Mouse (Mus musculus) cerebellum, adult 2 months (tissue): Measurements from ENCODE around the gene Lck. TPM values are rescaled to one million over a fixed set of nuclear protein-coding genes. Genes with fewer than 3 reads are reported as not detected.

Experiments used
- DNase-seq, 2 experiments: peaks; one replicate each; pipeline ENCODE4 v3.0.0; 2021
- H3K27ac ChIP-seq: fragments of 200-500 bp; 2 replicates; pipeline ENCODE4 v1.5.1; 2012; ENCODE audit warnings: low read length, control low read depth, inconsistent platforms; ENCODE audit not compliant: insufficient read depth
- H3K27me3 ChIP-seq: fragments of 200-500 bp; 2 replicates; pipeline ENCODE4 v1.6.1; 2012; ENCODE audit warnings: inconsistent platforms, mild to moderate bottlenecking, low read length, moderate library complexity; ENCODE audit not compliant: control insufficient read depth, insufficient read depth
- H3K4me1 ChIP-seq: fragments of 200-500 bp; 2 replicates; pipeline ENCODE4 v1.6.1; 2011; ENCODE audit warnings: low read length; ENCODE audit not compliant: control insufficient read depth, insufficient read depth
- H3K4me3 ChIP-seq: fragments of 200-500 bp; replicated peaks from 2 replicates; pipeline ENCODE3; 2011; ENCODE audit warnings: mild to moderate bottlenecking, low read depth, low read length, control low read depth; ENCODE audit not compliant: insufficient read depth
- CTCF ChIP-seq: fragments of 200-500 bp; IDR thresholded peaks from 2 replicates; pipeline ENCODE4 v1.5.1; 2011; ENCODE audit warnings: low read depth, mild to moderate bottlenecking, control low read depth, low read length, moderate library complexity, borderline replicate concordance; ENCODE audit not compliant: insufficient read depth
- POLR2A ChIP-seq: fragments of 200-500 bp; IDR thresholded peaks from 2 replicates; pipeline ENCODE4 v1.6.1; 2011; ENCODE audit warnings: low read length, control low read depth, borderline replicate concordance; ENCODE audit not compliant: insufficient read depth
- WGBS: fragments of 180-500 bp; shearing (Covaris S2); methylation state at CpG from one replicate; pipeline ENCODE4 v1.1.7; 2018; 5-methylcytosine and 5-hydroxymethylcytosine counted together
- polyA plus RNA-seq: library from polyadenylated mRNA; depleted of rRNA; stranded (reverse); fragments of >200 nt; gene quantifications from 2 replicates; pipeline ENCODE4 v1.2.3, GENCODE M21; 2012

The Lck gene
- polyA plus RNA-seq, 1 experiment, result 1.00 TPM

DNA sequence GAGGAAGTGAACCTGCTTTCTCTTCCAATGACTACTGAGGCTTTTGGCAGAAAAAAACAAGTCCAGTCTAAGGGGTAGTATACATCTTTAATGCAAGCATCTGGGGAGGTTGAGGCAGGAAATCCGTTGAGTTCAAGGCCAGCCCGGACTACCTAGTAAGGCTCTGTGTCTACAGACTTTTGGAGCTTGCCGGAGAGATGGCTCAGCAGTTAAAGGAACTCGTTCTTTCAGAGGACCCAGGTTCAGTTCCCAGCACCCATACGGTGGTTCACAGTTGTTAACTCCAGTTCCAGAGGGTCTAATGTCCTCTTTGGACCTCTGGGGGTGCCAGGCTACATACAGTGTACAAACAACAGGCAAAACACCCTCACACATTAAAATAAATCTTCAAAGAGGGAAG lies 44.6 kb upstream of the Lck start:
- DNase-seq, result peak in 1 of 2 experiments; percentile 26
- 96% methylated on average over 5 of the region's 5 CpGs for WGBS
- peak overlapping the region; percentile 62 for H3K4me3 ChIP-seq
- H3K27me3 ChIP-seq, result no peaks in the 10 kb centered on the region
- peak overlapping the region; percentile 90 for H3K27ac ChIP-seq
- TF ChIP-seq POLR2A (no peak), CTCF (no peak)
- H3K4me1 ChIP-seq, result peaks cover 12% of the 10 kb centered on the region

DNA sequence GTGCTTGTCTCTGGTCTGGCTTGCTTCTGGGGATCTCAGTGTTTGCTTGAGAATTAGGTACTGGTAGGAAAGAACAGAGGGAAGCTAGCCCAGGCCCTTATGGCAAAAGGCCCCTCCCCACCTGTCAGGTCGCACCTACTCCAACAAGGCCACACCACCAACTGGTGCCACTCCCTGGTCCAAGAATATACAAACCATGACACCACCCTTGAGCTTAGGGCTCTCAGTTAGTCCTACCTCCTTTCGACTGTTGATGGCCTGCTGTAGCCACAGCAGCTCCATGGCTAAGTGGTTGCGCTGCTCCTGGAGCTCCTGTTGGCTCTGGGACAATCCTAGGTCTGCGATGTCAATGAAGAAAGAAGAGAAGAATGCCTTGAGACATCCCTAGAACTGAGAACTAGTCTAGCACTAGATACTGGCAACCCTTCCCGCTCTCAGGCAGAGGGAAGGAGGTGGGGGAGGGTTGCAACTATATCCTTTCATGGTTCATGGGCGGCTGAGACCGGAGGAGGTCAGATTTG lies 43.7 kb upstream of the Lck start:
- DNase-seq, result no peak
- 91% methylated on average over 7 of the region's 7 CpGs for WGBS
- Histone ChIP-seq H3K4me3 (no peak overlapping the region), H3K27me3 (no peaks in the 10 kb centered on the region), H3K27ac (no peak overlapping the region), H3K4me1 (peaks cover 12% of the 10 kb centered on the region)
- TF ChIP-seq CTCF (no peak), POLR2A (no peak)

DNA sequence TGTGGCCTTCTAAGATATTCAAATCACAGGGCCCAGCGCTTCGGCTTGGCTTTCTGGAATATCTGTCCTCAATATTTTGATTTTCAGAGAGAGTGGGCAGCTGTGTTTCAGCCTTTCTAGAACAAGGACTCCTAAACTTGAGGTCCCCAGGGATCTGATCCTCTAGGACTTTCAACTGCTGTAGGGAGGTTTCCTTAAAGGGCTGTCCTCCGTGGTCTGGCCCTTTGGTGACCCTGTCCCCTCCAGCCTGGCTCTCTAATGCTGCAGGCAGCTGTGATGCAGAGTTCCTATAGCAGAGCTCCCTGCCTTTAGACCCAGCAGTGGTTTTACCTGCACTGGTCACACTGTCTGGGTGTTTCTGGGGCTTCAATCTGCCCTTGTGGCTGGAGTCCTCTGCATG lies 43.2 kb upstream of the Lck start:
- Histone ChIP-seq H3K4me1 (peaks cover 12% of the 10 kb centered on the region), H3K4me3 (no peak overlapping the region), H3K27ac (no peak overlapping the region), H3K27me3 (no peaks in the 10 kb centered on the region)
- no peak for TF ChIP-seq CTCF
- no peak for TF ChIP-seq POLR2A
- 91% methylated on average over 3 of the region's 3 CpGs for WGBS
- DNase-seq, result no peak

DNA sequence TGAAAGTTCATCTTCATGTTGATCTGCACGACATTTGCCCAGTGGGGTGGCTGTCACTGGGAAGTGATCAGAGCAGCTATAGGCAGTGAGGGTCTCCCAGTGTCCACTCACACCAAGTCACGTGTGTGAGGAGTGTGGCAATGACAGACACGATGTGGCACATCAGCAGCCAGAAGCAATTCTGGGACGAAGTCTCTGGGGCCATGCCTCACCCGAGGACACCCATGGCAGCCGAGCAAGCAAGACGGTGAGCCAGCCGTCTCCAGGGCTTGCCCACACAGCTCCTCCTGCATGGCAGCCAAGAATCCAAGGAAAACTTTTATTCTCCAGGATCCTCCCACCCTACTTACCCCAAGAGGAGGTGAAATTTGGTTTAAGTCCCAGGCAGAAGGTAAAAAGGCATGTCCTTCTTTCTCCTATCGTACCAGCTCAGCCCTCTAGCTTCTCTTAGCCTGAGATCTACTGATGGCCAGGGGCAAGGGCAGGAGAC lies 42.4 kb upstream of the Lck start:
- Histone ChIP-seq H3K27ac (no peak overlapping the region), H3K4me1 (peaks cover 8% of the 10 kb centered on the region), H3K27me3 (no peaks in the 10 kb centered on the region), H3K4me3 (no peak overlapping the region)
- DNase-seq, result no peak
- TF ChIP-seq CTCF, result no peak
- no peak for TF ChIP-seq POLR2A
- WGBS, result 76% methylated on average over 9 of the region's 9 CpGs

DNA sequence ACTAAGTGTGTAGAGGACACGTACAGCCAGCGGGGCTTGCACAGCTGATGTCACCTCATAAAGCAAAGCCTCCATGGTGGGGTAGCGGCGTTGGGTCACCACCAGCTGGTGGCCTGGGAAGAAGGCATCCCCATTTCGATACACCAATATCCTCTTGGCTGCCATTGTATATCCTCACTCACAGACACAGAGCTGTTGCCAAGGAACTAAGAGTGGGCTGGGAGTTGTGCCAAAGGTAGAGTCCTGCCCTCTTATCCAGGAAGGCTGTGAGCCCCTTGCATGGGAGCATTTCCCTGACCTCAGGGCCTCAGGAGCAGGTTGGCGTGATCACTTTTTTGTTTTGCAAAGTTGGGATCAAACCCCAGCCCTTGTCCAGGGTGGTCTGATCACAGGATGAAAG lies 40.7 kb upstream of the Lck start, which contains the start of gene Dcdc2b:
Dcdc2b (minus strand) TSS at position 165 of the 400 bp plus-strand sequence.
- 26% methylated on average over 6 of the region's 6 CpGs for WGBS
- Histone ChIP-seq H3K27ac (no peak within 1 kb of the TSS), H3K4me3 (no peak within 1 kb of the TSS), H3K27me3 (no peaks in the 10 kb centered on the region), H3K4me1 (peaks cover under 1% of the 10 kb centered on the region; the same call in 1 of the 2 replicates)
- TF ChIP-seq CTCF (no peak), POLR2A (no peak)
- DNase-seq, result peak in 1 of 2 experiments; percentile 38

DNA sequence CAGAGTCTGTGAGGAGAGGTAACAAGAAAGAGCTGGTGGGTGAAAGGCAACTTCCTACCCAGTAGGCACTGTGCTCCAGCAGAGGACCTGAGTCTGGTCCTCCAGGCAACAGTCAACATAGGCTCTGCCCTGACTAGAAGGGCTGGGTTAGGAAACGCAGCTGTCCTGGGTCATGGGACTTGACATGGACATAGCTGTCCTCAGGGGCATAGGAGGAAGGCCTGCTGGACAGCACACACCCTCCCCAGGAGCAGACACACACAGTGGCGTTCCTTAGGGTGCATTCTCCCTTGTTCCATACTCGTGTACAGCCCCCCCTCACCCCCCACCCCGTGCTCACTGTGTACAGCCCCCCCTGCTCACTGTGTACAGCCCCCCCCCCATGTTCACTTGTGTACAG lies 37.0 kb upstream of the Lck start:
- peaks cover 7% of the 10 kb centered on the region; the same call in 1 of the 2 replicates for H3K4me1 ChIP-seq
- no peak for TF ChIP-seq POLR2A
- TF ChIP-seq CTCF, result no peak
- no peaks in the 10 kb centered on the region for H3K27me3 ChIP-seq
- no peak for DNase-seq
- WGBS, result 56% methylated on average over 4 of the region's 4 CpGs
- H3K27ac ChIP-seq, result no peak overlapping the region
- no peak overlapping the region for H3K4me3 ChIP-seq

DNA sequence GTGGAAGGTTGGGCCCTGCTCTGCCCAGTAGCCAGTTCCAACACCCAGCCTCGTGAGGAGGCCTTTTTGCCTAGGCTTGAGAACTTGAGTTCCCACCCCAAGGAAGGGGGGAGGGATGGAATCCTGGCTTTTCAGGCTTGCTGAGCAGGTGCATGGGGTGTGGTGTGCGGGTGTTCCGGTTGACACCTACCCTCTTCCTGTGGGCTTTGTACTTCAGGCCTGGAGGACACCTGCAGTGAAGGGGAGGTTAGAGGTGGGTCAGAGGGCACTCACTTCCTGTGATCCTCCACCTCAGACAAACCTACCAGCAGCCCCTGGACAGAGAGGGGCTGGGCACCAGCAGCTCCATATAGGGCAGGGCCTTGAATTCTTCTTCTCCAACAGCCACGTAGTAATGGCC lies 36.6 kb upstream of the Lck start:
- Histone ChIP-seq H3K4me1 (peaks cover 7% of the 10 kb centered on the region; the same call in 1 of the 2 replicates), H3K4me3 (no peak overlapping the region), H3K27ac (no peak overlapping the region), H3K27me3 (no peaks in the 10 kb centered on the region)
- WGBS, result 81% methylated on average over 4 of the region's 4 CpGs
- no peak for DNase-seq
- TF ChIP-seq CTCF, result no peak
- TF ChIP-seq POLR2A, result no peak

DNA sequence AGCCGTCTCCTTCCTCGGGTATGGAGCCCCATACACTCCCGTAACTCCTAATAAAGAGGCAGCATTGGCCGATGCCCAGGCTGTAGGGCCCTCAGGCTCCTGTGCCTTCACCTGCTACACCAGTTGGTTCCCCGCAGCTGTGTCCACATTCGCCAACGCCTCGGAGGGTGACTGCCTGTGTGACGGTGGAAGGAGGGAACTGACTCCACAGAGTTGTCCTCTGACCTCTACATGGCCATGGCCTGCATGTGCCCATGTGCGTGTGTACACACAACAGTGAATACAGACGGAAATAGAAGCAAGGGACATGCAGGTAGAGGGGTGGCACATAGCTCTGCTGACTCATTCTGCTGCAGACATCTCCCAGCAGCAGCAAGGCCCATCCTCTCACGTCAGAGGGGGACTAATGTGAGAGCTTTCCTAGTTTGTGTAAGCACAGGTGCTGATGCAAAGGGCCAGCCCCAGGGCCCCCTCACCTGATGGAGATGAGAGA lies 35.7 kb upstream of the Lck start:
- Histone ChIP-seq H3K4me1 (peaks cover 7% of the 10 kb centered on the region; the same call in 1 of the 2 replicates), H3K4me3 (no peak overlapping the region), H3K27me3 (no peaks in the 10 kb centered on the region), H3K27ac (no peak overlapping the region)
- 76% methylated on average over 12 of the region's 12 CpGs for WGBS
- peak; percentile 20 to 30 for DNase-seq
- TF ChIP-seq CTCF (no peak), POLR2A (no peak)
